Mouse (Mus musculus) thymus, adult 2 months (tissue): ENCODE measurements around the gene Gpr108.

Source experiments
- CTCF ChIP-seq: fragments of 200-500 bp; IDR thresholded peaks from 2 replicates; pipeline ENCODE4 v1.5.1; 2012; ENCODE audit warnings: mild to moderate bottlenecking, control low read depth, low read length, moderate library complexity, borderline replicate concordance; ENCODE audit not compliant: control insufficient read depth, poor library complexity, insufficient read depth; ENCODE audit errors: extremely low read depth
- POLR2A ChIP-seq: fragments of 200-500 bp; IDR thresholded peaks from 2 replicates; pipeline ENCODE4 v1.6.1; 2012; ENCODE audit warnings: mild to moderate bottlenecking, low read length, control low read depth, moderate library complexity; ENCODE audit not compliant: control insufficient read depth, poor library complexity, insufficient read depth; ENCODE audit errors: extremely low read depth

GRCm38 (mm10) chr17:57253306-57253705, 5.1 kb upstream of the Gpr108 start:
- TF ChIP-seq POLR2A (no peak), CTCF (no peak)
